Mouse (Mus musculus) brain, embryonic 14.5 days (tissue): Measurements from ENCODE around the gene Epm2aip1.

Source experiments
- CTCF ChIP-seq: fragments of 200-500 bp; IDR thresholded peaks from 2 replicates; pipeline ENCODE4 v1.5.1; 2012; ENCODE audit warnings: inconsistent platforms, mild to moderate bottlenecking, moderate library complexity, borderline replicate concordance; ENCODE audit not compliant: insufficient read depth, insufficient read length; ENCODE audit errors: extremely low read depth
- POLR2A ChIP-seq: fragments of 200-500 bp; IDR thresholded peaks from 2 replicates; pipeline ENCODE4 v1.6.1; 2012; ENCODE audit warnings: mild to moderate bottlenecking, inconsistent platforms, borderline replicate concordance; ENCODE audit not compliant: poor library complexity, insufficient read depth, insufficient read length, severe bottlenecking; ENCODE audit errors: extremely low read depth

GRCm38 (mm10) chr9:111290539-111291100 lies 18.9 kb downstream of the Epm2aip1 start:
- TF ChIP-seq CTCF = no peak
- no peak for TF ChIP-seq POLR2A
